Mouse (Mus musculus): ENCODE results near the gene Zfp354b. TPM values are rescaled to one million over a fixed set of nuclear protein-coding genes. Genes with fewer than 3 reads are reported as not detected.

Zfp354b gene
- total RNA-seq (2021) = 1 to 10 TPM; 5.4 to 5.9 TPM

GRCm38 (mm10) chr11:50931451-50931866, at the start of gene Zfp354b:
TSS of gene Zfp354b (minus strand) at chr11:50931633.
- intact Hi-C loops (cut with DNase I) = loop anchor here (5.0 kb wide), 1 partner anchor 104 kb away; the partner anchor contains the start of gene Zfp354c
- peak; percentile 84 to 85 for DNase-seq (ENCODE audit: low spot score in 2 of 2)

GRCm38 (mm10) chr11:50977216-50977615, 45.8 kb upstream of the Zfp354b start:
- intact Hi-C loops (cut with DNase I) = no loop called here
- no peak for DNase-seq (ENCODE audit: low spot score in 2 of 2)

GRCm38 (mm10) chr11:50966230-50966629, 34.8 kb upstream of the Zfp354b start, which contains the start of gene Olfr1378:
TSS of gene Olfr1378 (plus strand) at chr11:50966530.
- no peak for DNase-seq (ENCODE audit: low spot score in 2 of 2)

GRCm38 (mm10) chr11:50964886-50965285, 33.5 kb upstream of the Zfp354b start:
- no peak for DNase-seq (ENCODE audit: low spot score in 2 of 2)
- intact Hi-C loops (cut with DNase I) = no loop called here

More at GRCm38 (mm10) chr11:50966230-50966629, 34.8 kb upstream of the Zfp354b start, which contains the start of gene Olfr1378:
- intact Hi-C loops (cut with DNase I) = no loop called here

- intact Hi-C loops (cut with DNase I) = no loop called here
- no peak for DNase-seq (ENCODE audit: low spot score in 2 of 2)
These were observed 22.2 kb upstream of the Zfp354b start, which contains the start of gene Prop1 for GRCm38 (mm10) chr11:50953665-50954064. TSS of gene Prop1 (minus strand) at chr11:50953765.

GRCm38 (mm10) chr11:50952290-50952689, 20.9 kb upstream of the Zfp354b start:
- intact Hi-C loops (cut with DNase I) = no loop called here
- DNase-seq (ENCODE audit: low spot score in 2 of 2) = peak; percentile 13 to 29

- intact Hi-C loops (cut with DNase I) = loop anchor here (5.0 to 10.0 kb wide), 2 partner anchors 89 to 591 kb away; no protein-coding TSS in a partner anchor
- no peak for DNase-seq (ENCODE audit: low spot score in 2 of 2)
These were observed 12.1 kb upstream of the Zfp354b start, which contains the start of gene 4933414I15Rik for GRCm38 (mm10) chr11:50943506-50943905. TSS of gene 4933414I15Rik (minus strand) at chr11:50943765.

GRCm38 (mm10) chr11:50942386-50942785, 11.0 kb upstream of the Zfp354b start:
- intact Hi-C loops (cut with DNase I) = loop anchor here (5.0 to 10.0 kb wide), 2 partner anchors 90 to 592 kb away; no protein-coding TSS in a partner anchor

GRCm38 (mm10) chr11:50939621-50940366, 8.4 kb upstream of the Zfp354b start:
- DNase-seq (ENCODE audit: low spot score in 2 of 2) = no peak
- intact Hi-C loops (cut with DNase I) = loop anchor here (2.0 to 10.0 kb wide), 4 partner anchors 93 to 595 kb away; partner anchors contain the start of genes BC049762 and Clk4

More at GRCm38 (mm10) chr11:50942386-50942785, 11.0 kb upstream of the Zfp354b start:
- DNase-seq (ENCODE audit: low spot score in 2 of 2) = no peak

- intact Hi-C loops (cut with DNase I) = loop anchor here (5.0 kb wide), 1 partner anchor 324 kb away; the partner anchor contains the start of genes BC049762 and Clk4
- no peak for DNase-seq (ENCODE audit: low spot score in 2 of 2)
These were observed 7.0 kb upstream of the Zfp354b start for GRCm38 (mm10) chr11:50938435-50938834.

GRCm38 (mm10) chr11:50932040-50932439, 607 bp upstream of the Zfp354b start:
- DNase-seq (ENCODE audit: low spot score in 2 of 2) = no peak
- intact Hi-C loops (cut with DNase I) = loop anchor here (5.0 kb wide), 1 partner anchor 105 kb away; the partner anchor contains the start of gene Zfp354c

- DNase-seq (ENCODE audit: low spot score in 2 of 2) = no peak
These were observed 412 bp downstream of the Zfp354b start for GRCm38 (mm10) chr11:50931021-50931420.

GRCm38 (mm10) chr11:50930469-50931014, 891 bp downstream of the Zfp354b start:
- intact Hi-C loops (cut with DNase I) = loop anchor here (5.0 kb wide), 1 partner anchor 103 kb away; the partner anchor contains the start of gene Zfp354c
- DNase-seq (ENCODE audit: low spot score in 2 of 2) = peak; percentile 12 to 15

More at GRCm38 (mm10) chr11:50931021-50931420, 412 bp downstream of the Zfp354b start:
- intact Hi-C loops (cut with DNase I) = loop anchor here (5.0 kb wide), 1 partner anchor 104 kb away; the partner anchor contains the start of gene Zfp354c

- intact Hi-C loops (cut with DNase I) = no loop called here
- DNase-seq (ENCODE audit: low spot score in 2 of 2) = peak; percentile 92 to 94
These were observed 15.6 kb downstream of the Zfp354b start, which contains the start of gene Zfp2 for GRCm38 (mm10) chr11:50915671-50916320. TSS of gene Zfp2 (minus strand) at chr11:50916165.

- no peak for DNase-seq (ENCODE audit: low spot score in 2 of 2)
- intact Hi-C loops (cut with DNase I) = no loop called here
These were observed 17.0 kb downstream of the Zfp354b start for GRCm38 (mm10) chr11:50914461-50914860.

- DNase-seq (ENCODE audit: low spot score in 2 of 2) = no peak
- intact Hi-C loops (cut with DNase I) = no loop called here
These were observed 18.1 kb downstream of the Zfp354b start for GRCm38 (mm10) chr11:50913301-50913700.

GRCm38 (mm10) chr11:50908136-50908535, 23.3 kb downstream of the Zfp354b start:
- intact Hi-C loops (cut with DNase I) = no loop called here
- DNase-seq (ENCODE audit: low spot score in 2 of 2) = no peak

- DNase-seq (ENCODE audit: low spot score in 2 of 2) = no peak
- intact Hi-C loops (cut with DNase I) = no loop called here
These were observed 34.1 kb downstream of the Zfp354b start for GRCm38 (mm10) chr11:50897359-50897758.

GRCm38 (mm10) chr11:50892441-50892840, 39.0 kb downstream of the Zfp354b start:
- no peak for DNase-seq (ENCODE audit: low spot score in 2 of 2)
- intact Hi-C loops (cut with DNase I) = no loop called here
